In genomic region chr1:55898031-55898430, GRCm38 (mm10) we compare ENCODE assay signal across 20 mouse cellular contexts.
A peak's percentile ranks its signal among the peaks of the same experiment; 100 is the strongest.
DNase-seq lines count a peak whose midpoint lies in the region; ATAC-seq and TF ChIP-seq lines count a peak whose summit lies in the region.
"Had no signal": no experiment of that assay in that cellular context is flagged by ENCODE, and none has a peak within 500 bp of the region (broad histone marks: within the 10 kb centered on the region; RNA-seq: fewer than 3 reads in every experiment).

No protein-coding gene starts in this region.

- no peak overlapping the region for H3K4me2 ChIP-seq in forebrain, postnatal 0 days (ENCODE audit: low read depth)
- no peak overlapping the region for H3K4me2 ChIP-seq in forebrain, embryonic 11.5 days (ENCODE audit: low read depth, low read length, severe bottlenecking)
- no peak overlapping the region for H3K4me2 ChIP-seq in limb, embryonic 14.5 days (replicated peaks; ENCODE audit: low read depth, low read length, severe bottlenecking)
- H3K4me2 ChIP-seq in midbrain, postnatal 0 days (ENCODE audit: low read depth, low read length, poor library complexity, severe bottlenecking): no peak overlapping the region
- H3K4me2 ChIP-seq in midbrain, embryonic 13.5 days (replicated peaks): no peak overlapping the region
- H3K4me2 ChIP-seq: embryonic facial prominence, embryonic 15.5 days; heart, embryonic 12.5 days; hindbrain, embryonic 14.5 days had no signal

- WGBS in forebrain, postnatal 0 days: 30% methylated on average over 3 of the region's 3 CpGs
- WGBS in forebrain, embryonic 11.5 days: 48% methylated on average over 3 of the region's 3 CpGs
- 18% methylated on average over 3 of the region's 3 CpGs for WGBS in limb, embryonic 14.5 days
- 52% methylated on average over 3 of the region's 3 CpGs for WGBS in limb, embryonic 10.5 days
- 33% methylated on average over 3 of the region's 3 CpGs for WGBS in midbrain, postnatal 0 days
- WGBS in midbrain, embryonic 13.5 days: 37% methylated on average over 3 of the region's 3 CpGs

- no peak for TF ChIP-seq CTCF in forebrain, postnatal 0 days (IDR thresholded peaks at IDR 0.05; ENCODE audit: low read depth)
- TF ChIP-seq CTCF in midbrain, postnatal 0 days (IDR thresholded peaks at IDR 0.05): no peak

- H3K4me3 ChIP-seq in forebrain, postnatal 0 days (ENCODE audit: low read depth, low read length): no peak overlapping the region
- no peak overlapping the region for H3K4me3 ChIP-seq in forebrain, embryonic 11.5 days (ENCODE audit: low read depth, low read length)
- no peak overlapping the region for H3K4me3 ChIP-seq in limb, embryonic 14.5 days (replicated peaks; ENCODE audit: low read length)
- H3K4me3 ChIP-seq in limb, embryonic 10.5 days: no peak overlapping the region
- no peak overlapping the region for H3K4me3 ChIP-seq in midbrain, postnatal 0 days (ENCODE audit: low read depth, low read length)
- H3K4me3 ChIP-seq in midbrain, embryonic 13.5 days (replicated peaks): no peak overlapping the region
- H3K4me3 ChIP-seq: embryonic facial prominence, embryonic 15.5 days; erythroblast, embryonic 14.5 days; forebrain, embryonic 10.5 days; gastrocnemius, adult 2 months; heart, embryonic 12.5 days; hindbrain, embryonic 10.5 days had no signal

- no peak for TF ChIP-seq POLR2A in limb, embryonic 14.5 days (IDR thresholded peaks at IDR 0.05; ENCODE audit: borderline replicate concordance, extremely low read depth, insufficient read depth, insufficient read length)

- no peak overlapping the region for H3K9ac ChIP-seq in forebrain, postnatal 0 days
- no peak overlapping the region for H3K9ac ChIP-seq in forebrain, embryonic 11.5 days (ENCODE audit: low read length)
- no peak overlapping the region for H3K9ac ChIP-seq in limb, embryonic 14.5 days (ENCODE audit: low read depth, low read length, severe bottlenecking)
- H3K9ac ChIP-seq in midbrain, postnatal 0 days (replicated peaks; ENCODE audit: low read length, poor library complexity, severe bottlenecking): no peak overlapping the region
- no peak overlapping the region for H3K9ac ChIP-seq in midbrain, embryonic 13.5 days (replicated peaks)
- H3K9ac ChIP-seq: embryonic facial prominence, embryonic 15.5 days; heart, embryonic 12.5 days; hindbrain, embryonic 14.5 days had no signal

- no peaks in the 10 kb centered on the region for H3K4me1 ChIP-seq in forebrain, postnatal 0 days (ENCODE audit: insufficient read depth)
- H3K4me1 ChIP-seq in forebrain, embryonic 11.5 days (replicated peaks; ENCODE audit: control insufficient read depth, insufficient read depth, low read length): no peaks in the 10 kb centered on the region
- no peaks in the 10 kb centered on the region; the same call in 1 of the 2 replicates for H3K4me1 ChIP-seq in limb, embryonic 14.5 days (ENCODE audit: control insufficient read depth, insufficient read depth, low read length)
- peaks cover 10% of the 10 kb centered on the region; the same call in 1 of the 2 replicates for H3K4me1 ChIP-seq in limb, embryonic 10.5 days
- no peaks in the 10 kb centered on the region for H3K4me1 ChIP-seq in midbrain, postnatal 0 days (ENCODE audit: insufficient read depth, low read length)
- H3K4me1 ChIP-seq in midbrain, embryonic 13.5 days (replicated peaks): no peaks in the 10 kb centered on the region
- H3K4me1 ChIP-seq: embryonic facial prominence, embryonic 15.5 days; forebrain, embryonic 10.5 days; heart, embryonic 12.5 days; hindbrain, embryonic 10.5 days had no signal

- no peaks in the 10 kb centered on the region for H3K9me3 ChIP-seq in forebrain, postnatal 0 days (ENCODE audit: low read length)
- no peaks in the 10 kb centered on the region for H3K9me3 ChIP-seq in forebrain, embryonic 11.5 days (ENCODE audit: control insufficient read depth, low read length)
- no peaks in the 10 kb centered on the region for H3K9me3 ChIP-seq in limb, embryonic 14.5 days (ENCODE audit: control insufficient read depth, low read length)
- no peaks in the 10 kb centered on the region for H3K9me3 ChIP-seq in limb, embryonic 10.5 days (replicated peaks)
- no peaks in the 10 kb centered on the region for H3K9me3 ChIP-seq in midbrain, postnatal 0 days (ENCODE audit: low read length)
- no peaks in the 10 kb centered on the region for H3K9me3 ChIP-seq in midbrain, embryonic 13.5 days
- H3K9me3 ChIP-seq: embryonic facial prominence, embryonic 15.5 days; forebrain, embryonic 10.5 days; heart, embryonic 12.5 days; hindbrain, embryonic 10.5 days had no signal

- no peaks in the 10 kb centered on the region for H3K36me3 ChIP-seq in forebrain, postnatal 0 days (ENCODE audit: insufficient read depth)
- no peaks in the 10 kb centered on the region for H3K36me3 ChIP-seq in forebrain, embryonic 11.5 days (ENCODE audit: control insufficient read depth, insufficient read depth, low read length)
- H3K36me3 ChIP-seq in limb, embryonic 14.5 days (ENCODE audit: control insufficient read depth, insufficient read depth, low read length): no peaks in the 10 kb centered on the region
- no peaks in the 10 kb centered on the region for H3K36me3 ChIP-seq in limb, embryonic 10.5 days
- H3K36me3 ChIP-seq in midbrain, postnatal 0 days (ENCODE audit: insufficient read depth, low read length): no peaks in the 10 kb centered on the region
- H3K36me3 ChIP-seq in midbrain, embryonic 13.5 days: no peaks in the 10 kb centered on the region
- H3K36me3 ChIP-seq: embryonic facial prominence, embryonic 15.5 days; forebrain, embryonic 10.5 days; heart, embryonic 12.5 days; hindbrain, embryonic 10.5 days had no signal

- H3K27ac ChIP-seq in forebrain, postnatal 0 days (ENCODE audit: low read depth, low read length): peak overlapping the region; percentile 77
- no peak overlapping the region for H3K27ac ChIP-seq in forebrain, embryonic 11.5 days (ENCODE audit: low read depth, low read length)
- H3K27ac ChIP-seq in limb, embryonic 14.5 days (replicated peaks; ENCODE audit: low read depth, low read length): no peak overlapping the region
- no peak overlapping the region for H3K27ac ChIP-seq in limb, embryonic 10.5 days
- no peak overlapping the region for H3K27ac ChIP-seq in midbrain, postnatal 0 days (ENCODE audit: low read depth, low read length)
- no peak overlapping the region for H3K27ac ChIP-seq in midbrain, embryonic 13.5 days
- H3K27ac ChIP-seq: embryonic facial prominence, embryonic 15.5 days; forebrain, embryonic 10.5 days; gastrocnemius, adult 2 months; hindbrain, embryonic 10.5 days; hindbrain, embryonic 14.5 days had no signal

- no peak for ATAC-seq in forebrain, postnatal 0 days
- ATAC-seq in forebrain, embryonic 11.5 days (replicated peaks; ENCODE audit: low FRiP score): no peak
- ATAC-seq in limb, embryonic 14.5 days (ENCODE audit: low FRiP score, low read depth): no peak
- no peak for ATAC-seq in midbrain, postnatal 0 days (ENCODE audit: low FRiP score)
- no peak for ATAC-seq in midbrain, embryonic 13.5 days
- ATAC-seq: inflammation-experienced regulatory T-cells, adult 6 months had no signal

- no peaks in the 10 kb centered on the region for H3K27me3 ChIP-seq in forebrain, postnatal 0 days (ENCODE audit: insufficient read depth, low read length)
- no peaks in the 10 kb centered on the region; the same call in 1 of the 2 replicates for H3K27me3 ChIP-seq in forebrain, embryonic 11.5 days (ENCODE audit: control insufficient read depth, insufficient read depth, low read length)
- no peaks in the 10 kb centered on the region for H3K27me3 ChIP-seq in limb, embryonic 14.5 days (ENCODE audit: control insufficient read depth, insufficient read depth, low read length)
- peaks cover 9% of the 10 kb centered on the region for H3K27me3 ChIP-seq in limb, embryonic 10.5 days (ENCODE audit: low read depth, poor library complexity, severe bottlenecking)
- peaks cover 24% of the 10 kb centered on the region; the same call in 1 of the 2 replicates for H3K27me3 ChIP-seq in midbrain, postnatal 0 days (ENCODE audit: insufficient read depth, low read length)
- peaks cover 52% of the 10 kb centered on the region for H3K27me3 ChIP-seq in midbrain, embryonic 13.5 days
- H3K27me3 ChIP-seq: embryonic facial prominence, embryonic 15.5 days had no signal

- no peak for DNase-seq in forebrain, postnatal 0 days
- DNase-seq in forebrain, embryonic 11.5 days (ENCODE audit: low spot score): no peak
- peak; percentile 18 for DNase-seq in limb, embryonic 14.5 days (ENCODE audit: low spot score)
- DNase-seq in limb, embryonic 10.5 days (ENCODE audit: low spot score): no peak
- DNase-seq in midbrain, postnatal 0 days (ENCODE audit: low spot score): peak; percentile 28
- DNase-seq: adrenal gland, adult 2 months; adrenal gland, postnatal 25 days; cerebellum, adult 11-12 months; cerebellum, adult 9-11 months; embryo, embryonic 11 days; gastrocnemius, adult 2 months; gastrocnemius, postnatal 25 days had no signal

Comparison
In these comparisons a context has a peak if more than half of its experiments do, and no peak if none do; other contexts are left out.
1. DNase-seq: peak in limb, embryonic 14.5 days (single experiment) and midbrain, postnatal 0 days (single experiment); none in forebrain, postnatal 0 days (single experiment), forebrain, embryonic 11.5 days (single experiment) and limb, embryonic 10.5 days (single experiment).